Mouse (Mus musculus) frontal cortex, adult 2 months (tissue): ENCODE data around the gene Scamp1. TPM values are rescaled to one million over a fixed set of nuclear protein-coding genes. Genes with fewer than 3 reads are reported as not detected.
A peak's percentile ranks its signal among the peaks of the same experiment; 100 is the strongest.

Source experiments
- DNase-seq, 2 experiments: peaks; one replicate each; pipeline ENCODE4 v3.0.0; 2022; ENCODE audit warnings: low spot score in 1 of 2; ENCODE audit errors: extremely low spot score in 1 of 2
- polyA plus RNA-seq: library from polyadenylated mRNA; depleted of rRNA; stranded (reverse); fragments of >200 nt; gene quantifications from 2 replicates; pipeline ENCODE4 v1.2.3, GENCODE M21; 2012

The Scamp1 gene
- polyA plus RNA-seq, 1 experiment, result 132 TPM

DNA sequence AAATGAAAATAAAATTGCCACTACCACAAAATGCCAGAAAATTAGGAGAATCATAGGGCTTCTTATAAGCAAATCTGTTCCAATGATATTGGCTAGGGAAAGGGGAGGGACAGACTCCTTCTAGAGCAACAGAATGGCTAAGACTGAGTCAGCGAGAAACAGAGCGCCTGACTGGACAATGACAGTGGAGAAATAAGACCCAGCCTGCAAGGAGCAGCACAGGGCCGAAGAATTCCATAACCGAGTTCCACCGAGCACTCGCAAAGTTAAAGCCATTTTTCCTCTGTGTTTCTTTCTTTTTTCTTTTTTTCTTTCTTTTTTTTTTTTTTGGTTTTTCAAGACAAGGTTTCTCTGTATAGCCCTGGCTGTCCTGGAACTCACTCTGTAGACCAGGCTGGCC is 45.5 kb downstream of the Scamp1 start:
- no peak for DNase-seq

DNA sequence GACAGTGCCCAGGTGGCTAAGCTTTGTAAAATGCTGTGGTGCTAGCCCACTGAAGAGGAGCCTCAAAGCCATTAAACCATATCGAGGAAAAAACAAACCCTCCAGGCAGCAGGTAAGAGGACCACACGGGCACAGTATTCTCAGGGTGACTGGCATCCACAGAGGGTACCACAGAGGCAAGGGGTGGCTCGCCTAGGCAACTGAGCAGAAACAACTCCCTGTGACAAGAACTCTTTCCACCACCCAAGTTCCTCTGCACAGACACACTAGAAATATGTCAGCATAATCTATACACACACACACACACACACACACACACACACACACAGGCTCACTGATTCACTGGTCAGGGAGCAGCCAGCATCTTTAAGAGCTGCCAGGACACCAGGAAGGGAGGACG is 46.2 kb downstream of the Scamp1 start:
- DNase-seq, result no peak

DNA sequence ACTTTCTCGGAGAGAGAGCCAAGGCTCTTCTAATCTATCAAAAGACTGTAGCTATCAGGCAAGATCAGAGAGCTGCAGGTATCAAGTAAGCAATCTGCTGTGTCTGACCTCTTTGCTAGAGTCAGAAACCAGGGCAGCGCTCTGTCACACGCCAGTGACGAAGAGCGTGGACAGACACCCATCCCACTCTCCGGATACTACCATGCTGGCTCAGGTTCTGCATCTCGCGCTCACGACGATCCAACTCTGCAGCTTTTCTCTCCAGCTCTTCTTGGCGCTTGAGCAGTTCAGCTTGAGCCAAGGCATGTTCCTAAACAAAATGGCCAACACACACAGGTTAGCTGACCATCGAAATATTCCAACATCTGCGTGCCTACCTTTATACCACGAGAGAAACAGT is 53.8 kb downstream of the Scamp1 start:
- no peak for DNase-seq

GRCm38 (mm10) chr13:94224717-94225705 is 60.6 kb downstream of the Scamp1 start:
- DNase-seq, result no peak

DNA sequence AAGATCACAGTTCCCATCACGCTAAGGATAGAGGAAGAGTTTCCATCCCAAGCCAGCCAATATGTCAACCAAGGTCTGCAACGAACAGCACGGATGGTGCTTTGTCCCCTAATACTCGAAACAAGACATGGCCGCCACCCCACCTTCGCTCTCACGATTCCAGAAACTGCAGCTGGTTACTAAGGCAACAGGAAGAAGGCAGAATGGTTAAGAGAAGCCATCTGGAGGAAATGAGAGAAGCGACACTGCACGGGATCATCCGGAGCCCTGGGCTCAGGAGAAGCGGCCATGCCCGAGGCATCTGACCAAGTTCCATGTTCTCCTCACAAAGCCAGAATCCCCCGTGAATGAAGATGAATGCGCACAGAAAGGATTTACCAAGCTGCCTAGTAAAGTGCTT is 62.0 kb downstream of the Scamp1 start:
- DNase-seq, result peak in 1 of 2 experiments; percentile 28

DNA sequence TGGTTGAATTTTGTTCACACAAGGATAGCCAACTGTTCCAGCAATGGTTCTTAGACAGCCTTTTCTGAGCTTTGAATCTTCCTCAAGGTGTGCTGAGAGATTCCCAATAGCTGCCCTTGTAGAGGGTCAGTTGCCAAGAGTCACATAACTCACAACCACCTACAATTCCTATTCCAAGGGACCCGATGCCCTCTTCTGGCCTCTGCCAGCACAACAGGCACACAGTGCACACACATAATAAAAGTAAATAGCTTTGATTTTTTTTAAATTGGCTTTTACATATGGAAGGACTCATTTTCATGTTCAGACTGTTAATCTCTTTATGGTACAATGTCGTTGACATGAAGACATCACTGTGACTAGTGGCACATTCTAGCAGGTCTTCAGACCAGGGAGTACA is 72.9 kb downstream of the Scamp1 start:
- no peak for DNase-seq

- no peak for DNase-seq
These were observed 73.5 kb downstream of the Scamp1 start for GRCm38 (mm10) chr13:94212179-94212578.

DNA sequence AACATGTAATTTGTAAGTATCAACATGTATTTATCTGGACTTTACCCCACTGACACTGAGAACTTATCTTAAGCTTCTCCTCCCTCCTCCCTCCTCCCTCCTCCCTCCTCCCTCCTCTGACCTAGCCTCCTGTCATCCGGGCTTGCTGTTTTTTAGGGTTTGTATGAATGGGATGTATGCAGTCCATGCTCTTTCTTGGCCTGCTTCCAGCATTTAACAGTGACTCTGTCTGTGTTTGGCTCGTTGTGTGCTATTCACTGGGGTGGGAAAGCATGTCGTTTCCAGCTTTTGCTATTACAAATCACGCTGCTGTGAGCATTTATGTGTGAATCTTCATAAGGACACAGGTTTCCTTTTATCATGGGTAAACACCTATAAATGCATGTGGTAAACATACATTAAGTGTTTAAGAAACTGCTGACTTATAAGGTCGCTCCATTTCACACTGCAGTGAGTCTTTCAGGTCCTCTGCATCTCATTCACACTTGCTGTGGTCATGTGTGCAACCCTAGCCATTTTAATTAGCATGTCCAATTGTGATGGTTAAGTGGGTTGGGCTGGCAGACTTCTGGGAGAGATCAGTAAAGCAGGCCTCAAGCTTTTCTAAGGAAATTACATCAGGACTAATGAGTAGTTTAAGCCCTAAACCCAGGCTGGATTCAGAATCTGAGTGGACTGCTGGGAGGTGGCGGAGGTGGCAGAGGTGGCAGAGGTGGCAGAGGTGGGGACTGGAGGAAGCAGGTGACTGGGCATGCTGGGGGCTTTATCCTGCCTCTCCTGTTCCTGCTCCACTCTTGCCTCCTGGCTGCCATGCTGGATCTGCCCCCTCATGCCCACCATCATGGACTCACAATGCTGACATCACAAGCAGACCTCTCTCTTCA is 74.2 kb downstream of the Scamp1 start:
- DNase-seq, result no peak

- DNase-seq, result no peak
These were observed 76.8 kb downstream of the Scamp1 start for GRCm38 (mm10) chr13:94208892-94209291.

GRCm38 (mm10) chr13:94207973-94208372 is 77.7 kb downstream of the Scamp1 start:
- DNase-seq, result no peak

DNA sequence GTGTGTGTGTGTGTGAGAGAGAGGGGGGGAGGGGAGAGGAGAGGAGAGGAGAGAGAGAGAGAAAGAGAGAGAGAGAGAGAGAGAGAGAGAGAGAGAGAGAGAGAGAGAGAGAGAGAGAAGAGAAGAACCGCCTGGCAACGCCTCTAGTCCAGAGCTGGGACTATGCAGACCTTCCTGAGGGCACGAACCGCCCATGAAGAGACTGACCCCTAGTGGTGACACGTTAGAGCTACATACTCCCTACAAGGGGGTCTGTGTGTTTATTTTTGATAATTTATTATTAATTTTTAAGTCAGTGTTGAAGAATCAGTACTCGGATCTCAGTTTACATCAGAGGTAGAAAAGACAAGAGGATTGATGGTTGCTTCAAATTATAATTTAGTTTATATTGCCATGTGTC is 80.4 kb downstream of the Scamp1 start:
- peak in 1 of 2 experiments; percentile 69 for DNase-seq

DNA sequence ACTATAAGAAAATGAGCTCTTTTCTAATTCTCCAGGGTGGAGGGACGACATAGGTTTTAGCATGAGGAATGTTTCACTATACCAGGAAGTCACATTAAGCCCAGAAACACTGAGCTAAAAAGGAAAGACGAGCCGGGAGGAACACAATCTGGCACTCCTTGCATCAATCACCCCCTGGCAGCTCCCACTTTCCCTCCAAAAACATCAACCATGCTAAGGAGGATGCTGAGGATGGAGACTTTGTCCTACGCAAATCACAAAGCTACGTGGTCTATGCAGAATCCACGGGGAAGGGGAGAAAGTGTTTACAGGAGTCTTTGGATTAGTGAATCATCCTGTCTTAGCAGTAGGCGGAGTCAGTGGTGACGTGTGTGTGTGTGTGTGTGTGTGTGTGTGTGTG is 85.8 kb downstream of the Scamp1 start:
- DNase-seq, result no peak

DNA sequence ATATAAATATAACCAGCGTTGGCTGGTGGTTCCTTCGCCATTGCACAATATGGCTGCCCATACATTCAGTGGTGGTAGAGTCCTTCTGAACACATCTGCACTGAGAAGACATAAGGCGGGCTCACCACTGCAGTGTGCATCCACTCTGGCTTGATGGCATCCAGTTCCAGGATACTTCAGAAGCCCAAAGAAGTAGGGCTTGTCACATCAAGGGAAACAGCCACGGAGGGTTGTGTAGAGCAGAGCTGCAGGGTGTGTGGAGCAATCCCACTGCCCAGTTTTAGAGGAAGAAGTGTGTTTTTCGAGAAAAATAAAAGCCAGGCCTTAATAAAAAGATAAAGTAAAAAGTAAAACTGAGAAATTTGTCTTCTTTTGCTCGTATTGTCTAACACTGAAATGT is 87.0 kb downstream of the Scamp1 start:
- no peak for DNase-seq

GRCm38 (mm10) chr13:94193227-94193626 is 92.4 kb downstream of the Scamp1 start:
- no peak for DNase-seq

- DNase-seq, result no peak
These were observed 95.3 kb downstream of the Scamp1 start for GRCm38 (mm10) chr13:94190386-94190785.

GRCm38 (mm10) chr13:94188200-94189086 is 97.2 kb downstream of the Scamp1 start:
- no peak for DNase-seq

- no peak for DNase-seq
These were observed 100.0 kb downstream of the Scamp1 start for GRCm38 (mm10) chr13:94185631-94186030.

- DNase-seq, result no peak
These were observed 100.8 kb downstream of the Scamp1 start for GRCm38 (mm10) chr13:94184726-94185456.

GRCm38 (mm10) chr13:94183372-94184021 is 102.2 kb downstream of the Scamp1 start:
- no peak for DNase-seq
